Mouse (Mus musculus) retina, embryonic 14.5 days (tissue): ENCODE measurements at regions not wholly inside any gene's neighbourhood (a gene's known extent, or its start where the extent isn't known, plus 50 kb on each side); places are given as distances from the start of the nearest gene placed in this dataset.
"Not testable (repeated sequence)": the region's sequence is repeated elsewhere in the genome, so short reads cannot be mapped to it uniquely, and the experiment has no call there.

ENCODE experiments used
- DNase-seq: peaks from one replicate; pipeline ENCODE4 v3.0.0-alpha.2; 2015; ENCODE audit warnings: low spot score

- DNase-seq, result no peak
Observed at GRCm38 (mm10) chr2:108764703-108765102, 515.8 kb upstream of the Kif18a start.

- no peak for DNase-seq
Observed at GRCm38 (mm10) chr2:108766461-108766860, 514.1 kb upstream of the Kif18a start.

- DNase-seq, result no peak
Observed at GRCm38 (mm10) chr2:108770383-108770782, 510.2 kb upstream of the Kif18a start.

- DNase-seq, result no peak
Observed at GRCm38 (mm10) chr2:108783457-108783856, 497.1 kb upstream of the Kif18a start.

- DNase-seq, result no peak
Observed at GRCm38 (mm10) chr2:108785161-108785957, 495.2 kb upstream of the Kif18a start.

GRCm38 (mm10) chr2:108789166-108789565 is 491.4 kb upstream of the Kif18a start:
- no peak for DNase-seq

- DNase-seq, result no peak
Observed at GRCm38 (mm10) chr2:108795145-108795544, 485.4 kb upstream of the Kif18a start.

GRCm38 (mm10) chr2:108796816-108797581 is 483.5 kb upstream of the Kif18a start:
- DNase-seq, result no peak

GRCm38 (mm10) chr2:108812367-108812766 is 468.2 kb upstream of the Kif18a start:
- no peak for DNase-seq

GRCm38 (mm10) chr2:108813040-108813566 is 467.4 kb upstream of the Kif18a start:
- no peak for DNase-seq

- no peak for DNase-seq
Observed at GRCm38 (mm10) chr2:108816579-108816978, 464.0 kb upstream of the Kif18a start.

- DNase-seq, result no peak
Observed at GRCm38 (mm10) chr2:108824025-108824424, 456.5 kb upstream of the Kif18a start.

- no peak for DNase-seq
Observed at GRCm38 (mm10) chr2:108825981-108826380, 454.6 kb upstream of the Kif18a start.

GRCm38 (mm10) chr2:108827106-108827838 is 453.3 kb upstream of the Kif18a start:
- peak; percentile 58 for DNase-seq

- no peak for DNase-seq
Observed at GRCm38 (mm10) chr2:108827974-108828700, 452.4 kb upstream of the Kif18a start.

- DNase-seq, result not testable (repeated sequence)
Observed at GRCm38 (mm10) chr2:108843855-108844254, 436.7 kb upstream of the Kif18a start.

GRCm38 (mm10) chr2:108848051-108848450 is 432.5 kb upstream of the Kif18a start:
- no peak for DNase-seq

GRCm38 (mm10) chr2:108854399-108854798 is 426.1 kb upstream of the Kif18a start:
- peak; percentile 40 for DNase-seq

- peak; percentile 72 for DNase-seq
Observed at GRCm38 (mm10) chr2:108877141-108877540, 403.4 kb upstream of the Kif18a start.

GRCm38 (mm10) chr2:108877676-108878075 is 402.9 kb upstream of the Kif18a start:
- DNase-seq, result no peak

- no peak for DNase-seq
Observed at GRCm38 (mm10) chr2:108904121-108904733, 376.3 kb upstream of the Kif18a start.
